Mouse (Mus musculus) ES-CJ7 (cell line): Measurements from ENCODE around the gene Tbc1d19.

Experiments used
- DNase-seq: peaks from one replicate; pipeline ENCODE4 v3.0.0; 2011; ENCODE audit warnings: low read depth, low spot score

Gene Tbc1d19

DNA sequence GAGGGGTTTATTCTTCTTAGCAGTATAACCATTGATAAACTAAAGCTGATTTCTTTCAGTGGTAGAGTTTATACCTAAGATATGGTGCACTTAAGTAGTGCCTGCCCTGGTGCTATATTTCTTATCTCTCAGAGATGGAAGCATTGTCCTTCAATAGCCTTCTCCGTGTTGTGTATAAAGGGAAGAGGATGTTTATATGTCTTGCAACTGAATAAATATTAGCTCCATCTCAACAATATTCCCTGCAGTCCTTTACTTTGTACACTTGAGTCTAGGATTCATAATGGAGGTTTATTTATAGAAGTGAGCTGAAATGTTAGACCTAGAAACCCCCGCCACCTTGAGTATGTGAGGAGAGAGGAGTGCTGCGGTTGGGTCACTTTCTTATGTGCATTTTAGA is 93.4 kb downstream of the Tbc1d19 start:
- no peak for DNase-seq

DNA sequence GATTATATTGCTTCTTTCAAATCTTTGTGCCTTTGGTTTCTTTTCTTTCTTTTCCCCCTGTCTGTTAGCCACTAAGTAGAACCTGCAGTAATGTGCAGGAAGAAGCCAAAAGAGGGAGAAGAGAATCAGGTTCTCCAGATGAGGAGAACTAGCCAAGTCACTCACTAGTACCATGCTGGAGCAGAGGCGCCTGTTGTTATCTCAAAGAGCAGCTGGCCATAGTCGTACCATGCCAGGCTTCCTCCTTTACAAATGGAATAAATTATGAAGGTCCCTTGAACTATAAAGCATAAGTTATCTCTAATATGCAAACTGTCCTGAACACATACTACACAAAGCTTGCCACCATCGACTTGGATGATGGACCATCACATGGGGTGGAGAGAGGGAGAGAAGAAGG is 99.8 kb downstream of the Tbc1d19 start:
- DNase-seq, result no peak

DNA sequence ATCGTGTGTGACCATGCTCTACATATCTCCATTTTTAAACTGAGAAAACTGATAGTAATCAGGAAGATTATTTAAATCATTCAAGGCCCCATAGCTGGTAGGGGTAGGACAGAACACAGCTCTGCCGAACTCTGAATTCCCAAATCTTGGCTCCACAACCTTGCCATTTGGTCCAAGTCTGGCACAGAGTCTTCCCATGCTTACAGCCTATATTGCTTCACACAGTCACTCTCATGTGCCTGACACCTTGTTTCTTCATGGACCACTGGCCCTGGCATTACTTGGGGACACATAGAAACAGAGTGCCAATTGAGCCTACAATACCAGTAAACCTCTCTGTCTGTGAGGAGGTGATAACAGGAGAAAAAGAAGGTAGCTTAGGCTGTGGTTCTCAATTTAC is 111.0 kb downstream of the Tbc1d19 start:
- DNase-seq, result no peak

DNA sequence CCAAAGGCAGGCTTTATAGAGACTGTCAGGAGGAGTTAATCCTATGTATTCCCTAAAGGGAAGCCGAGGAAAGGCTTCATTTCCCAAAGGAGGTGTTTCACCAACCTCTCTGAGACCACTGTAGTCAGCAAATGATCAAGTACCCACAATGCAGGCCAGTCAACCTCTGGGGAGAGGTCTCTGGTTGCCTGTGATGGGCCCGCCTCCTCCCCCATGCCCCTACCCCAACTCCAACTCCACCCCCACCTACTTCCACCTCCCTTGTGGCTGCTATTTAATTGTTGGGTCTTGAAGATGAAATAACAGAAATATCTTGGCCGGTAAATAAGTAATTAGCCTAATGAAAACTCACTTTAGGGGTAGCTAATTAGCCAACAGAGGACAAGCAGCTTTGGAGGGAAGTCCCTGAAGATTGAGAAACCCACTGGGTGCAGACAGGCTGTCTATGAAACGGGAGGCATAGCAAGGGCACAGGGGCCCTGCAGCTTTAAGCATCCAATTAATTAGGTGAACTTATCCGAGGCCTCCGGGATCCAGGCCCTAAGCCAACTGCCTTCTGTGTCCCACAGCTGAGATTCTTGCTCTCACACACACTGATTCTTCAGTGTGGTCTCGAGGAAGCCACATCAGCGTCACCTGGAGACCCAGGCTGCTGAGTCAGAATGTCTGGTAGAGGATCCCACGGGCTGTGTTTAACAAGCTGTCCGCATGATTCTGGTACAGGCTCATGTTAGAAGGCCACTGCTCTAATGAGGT is 112.9 kb downstream of the Tbc1d19 start:
- no peak for DNase-seq

DNA sequence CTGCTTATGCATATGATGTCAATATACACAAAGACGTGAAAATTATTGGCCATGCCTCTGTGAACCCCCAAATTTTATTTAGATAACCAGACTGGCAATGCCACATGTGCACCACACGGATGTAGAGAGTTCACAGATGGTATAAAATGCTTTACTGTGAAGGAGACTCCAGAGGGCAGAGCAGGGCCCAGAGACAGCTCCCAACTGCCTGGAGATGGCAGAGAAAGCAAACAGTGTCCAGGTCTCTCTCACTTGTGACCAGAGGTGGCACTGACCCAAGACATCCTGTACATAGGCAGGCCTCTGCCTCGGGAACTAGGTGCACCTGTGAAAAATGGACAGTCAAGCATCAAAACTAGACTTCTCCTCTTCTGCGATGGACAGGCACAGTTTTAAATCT is 114.6 kb downstream of the Tbc1d19 start:
- DNase-seq, result no peak

DNA sequence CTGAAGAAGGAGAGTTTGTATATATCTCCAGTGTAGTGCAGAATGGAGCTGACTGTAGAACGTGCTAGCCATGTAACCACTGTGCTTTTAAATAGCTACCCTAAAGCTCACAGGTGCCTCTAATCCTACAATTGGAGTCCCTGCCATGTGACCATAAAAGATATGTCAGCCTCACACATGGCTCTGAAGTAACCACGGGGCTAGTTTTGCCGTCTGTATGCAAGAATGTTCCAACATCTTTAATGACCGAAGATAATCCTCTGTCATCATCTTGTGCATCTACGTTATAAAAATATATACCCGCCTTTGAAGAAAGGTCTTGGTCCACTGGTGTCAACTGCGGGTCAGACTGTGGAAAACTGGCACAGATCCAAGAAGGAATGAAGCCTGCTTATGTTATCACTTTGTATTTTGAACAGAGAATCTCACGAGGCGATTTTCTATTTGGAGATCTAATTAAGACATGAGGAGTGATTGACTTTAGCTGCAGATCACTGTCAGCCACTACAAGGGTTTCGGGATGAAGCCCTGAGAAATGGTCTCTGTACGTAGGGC is 117.0 kb downstream of the Tbc1d19 start:
- DNase-seq, result no peak

DNA sequence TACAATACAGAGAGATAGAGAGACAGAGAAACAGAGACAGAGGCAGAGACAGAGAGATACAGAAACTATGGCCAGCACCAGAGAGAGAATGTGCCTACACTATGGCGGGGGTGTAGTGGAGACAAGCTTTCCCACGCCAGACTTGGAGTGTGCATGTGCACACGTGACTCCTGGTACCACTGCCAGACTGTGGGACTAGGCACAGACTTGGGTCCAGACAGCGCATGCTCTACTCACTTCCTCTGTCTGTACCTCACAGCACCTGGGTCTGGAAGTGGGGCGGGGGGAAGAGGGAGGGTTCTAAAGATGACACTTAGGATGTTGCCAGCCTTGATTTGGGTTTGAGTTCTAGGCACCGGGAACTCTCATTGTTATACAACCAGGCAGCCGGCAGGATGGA is 118.5 kb downstream of the Tbc1d19 start:
- no peak for DNase-seq

DNA sequence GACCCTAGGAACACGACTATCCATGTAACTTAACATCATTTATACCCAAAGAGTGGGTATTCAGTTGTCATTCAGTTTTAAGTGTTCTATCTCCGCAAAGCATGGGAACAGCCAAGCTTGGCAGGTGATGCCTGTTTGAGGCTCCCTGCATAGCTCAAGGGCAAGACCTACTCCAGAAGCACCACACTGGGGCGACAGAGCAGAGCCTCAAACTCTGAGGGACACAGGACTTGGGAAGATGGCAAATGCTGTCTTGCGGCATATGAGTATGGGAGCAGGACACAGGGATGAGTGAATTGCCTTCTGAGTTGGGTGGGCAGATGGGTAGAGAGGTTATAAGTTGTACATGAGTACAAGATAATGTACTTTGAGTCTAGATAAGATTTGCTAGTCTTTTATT is 119.1 kb downstream of the Tbc1d19 start:
- DNase-seq, result no peak

DNA sequence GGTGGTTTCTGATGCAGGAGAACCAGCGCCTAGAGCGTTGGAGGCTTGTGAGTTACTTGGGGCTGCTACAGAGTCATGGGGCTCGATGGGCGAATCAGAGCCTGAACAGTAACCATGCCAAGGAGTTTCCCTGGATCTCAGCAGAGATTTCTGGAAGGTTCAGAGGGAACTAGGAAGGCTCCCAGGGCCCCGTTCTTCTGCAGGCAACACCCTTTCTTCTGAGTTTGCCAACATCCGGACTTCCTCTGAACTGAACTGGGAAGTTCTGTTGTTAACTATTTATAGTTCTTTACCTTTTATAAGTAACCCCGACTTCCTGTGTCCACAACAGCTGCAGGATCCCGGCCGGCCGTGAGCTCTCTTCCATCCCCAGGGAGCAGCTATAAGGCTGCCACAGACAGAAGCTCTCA is 119.8 kb downstream of the Tbc1d19 start:
- no peak for DNase-seq

DNA sequence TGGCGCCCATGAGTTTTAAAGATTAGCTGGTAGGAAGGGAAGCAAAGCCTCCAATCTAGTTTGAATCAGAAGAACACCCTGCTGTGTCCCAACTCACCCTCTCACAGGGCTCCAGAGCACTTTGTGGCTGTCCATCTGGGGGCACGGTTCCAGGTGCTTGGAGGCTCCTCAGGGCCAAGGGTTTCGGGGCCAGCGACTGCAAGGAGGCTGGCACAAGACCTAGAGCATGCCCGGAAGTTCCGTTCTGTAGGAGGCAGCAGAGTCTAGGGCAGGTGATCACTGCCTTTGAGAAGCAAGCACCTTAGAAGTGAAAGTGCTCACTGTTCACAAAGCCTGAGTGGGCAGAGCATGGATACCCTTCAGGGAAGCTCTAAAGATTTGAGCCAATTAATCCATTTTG is 120.4 kb downstream of the Tbc1d19 start:
- DNase-seq, result no peak

DNA sequence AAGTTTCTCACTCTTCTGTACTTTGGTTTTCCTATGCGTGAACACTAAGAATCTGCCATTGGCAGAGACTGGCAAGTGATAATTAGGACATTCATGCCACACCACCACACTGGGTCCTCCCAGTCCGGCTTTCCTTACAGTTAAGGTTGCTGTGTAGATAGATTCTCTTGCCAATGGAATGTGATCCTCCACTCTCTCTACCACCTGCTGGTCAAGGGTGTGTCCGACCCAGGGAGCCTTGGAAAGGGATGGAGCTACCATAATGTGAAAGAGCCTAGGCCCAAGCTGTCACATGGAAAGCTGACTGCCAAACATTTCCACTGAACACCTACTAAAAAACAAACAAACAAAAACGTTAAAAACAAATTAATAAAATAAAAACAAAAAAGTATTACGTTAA is 121.6 kb downstream of the Tbc1d19 start:
- DNase-seq, result peak; percentile 18

DNA sequence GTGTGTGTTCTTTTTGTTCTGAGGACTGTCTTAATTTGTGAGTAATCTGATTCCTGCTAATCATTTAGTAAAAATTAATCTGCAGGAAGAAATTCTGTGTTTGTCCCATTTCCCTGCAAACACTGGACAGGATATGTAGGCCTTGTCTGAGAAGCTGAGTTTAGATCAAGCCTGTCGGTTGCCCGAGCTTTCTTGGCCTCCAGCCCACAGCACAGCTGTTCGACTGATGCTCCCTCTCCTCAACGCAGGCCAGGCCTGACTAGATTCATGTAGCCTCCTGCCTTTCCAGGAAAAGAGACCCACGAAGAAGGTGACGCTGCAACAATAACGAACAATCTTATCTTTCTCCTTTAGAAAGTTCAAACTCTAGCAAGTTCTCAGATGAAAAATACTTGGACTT is 124.2 kb downstream of the Tbc1d19 start:
- DNase-seq, result no peak

DNA sequence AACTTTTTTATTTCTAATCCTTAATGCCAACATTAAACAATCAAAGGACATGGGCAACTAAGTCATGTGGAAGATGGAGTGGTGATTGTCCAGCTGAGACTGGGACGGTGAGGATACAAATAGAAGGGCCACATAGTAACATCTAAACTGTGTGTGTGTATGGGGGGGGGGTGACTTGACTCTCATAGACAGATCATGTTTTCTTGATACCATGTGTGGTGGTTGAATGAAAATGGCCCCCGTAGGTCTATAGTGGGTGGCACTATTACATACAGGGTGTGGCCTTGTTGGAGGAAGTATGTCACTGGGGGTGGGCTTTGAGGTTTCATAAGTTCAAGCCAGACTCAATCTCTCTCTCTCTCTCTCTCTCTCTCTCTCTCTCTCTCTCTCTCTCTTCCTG is 124.6 kb downstream of the Tbc1d19 start:
- no peak for DNase-seq

DNA sequence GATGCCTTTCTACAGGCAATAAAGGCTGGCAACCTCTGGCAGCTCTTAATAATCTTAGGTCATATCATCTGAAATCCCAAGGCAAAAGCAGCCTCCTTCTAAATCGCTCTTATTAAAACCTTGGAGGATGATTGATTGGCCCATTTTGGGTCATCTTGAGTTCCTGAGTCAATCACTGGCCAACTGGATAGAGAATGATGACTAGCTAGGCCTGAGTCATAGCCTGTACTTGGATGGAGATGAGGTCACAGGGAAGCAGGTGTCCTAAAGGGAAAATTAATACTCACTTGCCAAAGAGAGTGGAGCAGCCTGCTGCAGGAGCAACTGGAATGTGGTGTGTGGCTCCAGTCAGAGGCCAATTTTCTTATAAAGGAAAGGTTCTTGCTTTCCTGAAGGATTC is 125.4 kb downstream of the Tbc1d19 start:
- no peak for DNase-seq

DNA sequence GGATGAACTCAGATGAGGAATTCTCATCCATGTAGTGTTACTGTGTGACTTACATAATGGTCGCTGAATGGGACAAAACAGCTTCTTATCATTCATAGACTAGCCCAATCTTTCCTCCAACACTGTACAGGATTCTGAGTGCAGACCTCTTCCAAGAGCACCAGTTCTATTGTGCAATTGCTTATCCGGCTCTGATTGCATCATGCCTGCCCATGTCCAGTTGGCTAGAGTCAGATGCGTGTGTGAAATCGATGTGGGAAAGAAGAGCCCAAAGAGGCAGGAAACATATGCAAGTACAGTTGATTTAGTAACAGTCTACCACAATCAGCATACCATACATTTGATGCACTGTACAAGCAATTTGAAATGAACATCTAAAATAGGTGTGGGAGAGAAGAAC is 127.8 kb downstream of the Tbc1d19 start:
- DNase-seq, result no peak

DNA sequence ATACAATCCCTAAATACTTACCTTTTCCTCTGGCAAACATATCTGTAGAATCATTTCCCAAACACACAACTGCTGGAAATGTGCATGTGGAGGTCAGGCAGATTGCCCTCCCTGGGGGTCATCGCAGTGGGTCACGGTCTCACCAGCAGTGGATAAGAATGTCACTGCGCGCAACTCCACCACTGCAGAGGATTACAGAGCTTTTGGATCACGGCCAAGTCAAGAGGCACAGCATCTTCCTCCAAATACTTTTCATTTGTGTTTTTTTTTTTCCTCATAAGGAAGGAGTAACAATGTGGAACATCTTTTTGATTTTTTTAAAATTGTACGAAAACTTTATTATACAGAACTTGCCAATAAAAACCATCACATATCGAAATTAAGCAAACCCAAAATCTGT is 129.6 kb downstream of the Tbc1d19 start:
- DNase-seq, result no peak

DNA sequence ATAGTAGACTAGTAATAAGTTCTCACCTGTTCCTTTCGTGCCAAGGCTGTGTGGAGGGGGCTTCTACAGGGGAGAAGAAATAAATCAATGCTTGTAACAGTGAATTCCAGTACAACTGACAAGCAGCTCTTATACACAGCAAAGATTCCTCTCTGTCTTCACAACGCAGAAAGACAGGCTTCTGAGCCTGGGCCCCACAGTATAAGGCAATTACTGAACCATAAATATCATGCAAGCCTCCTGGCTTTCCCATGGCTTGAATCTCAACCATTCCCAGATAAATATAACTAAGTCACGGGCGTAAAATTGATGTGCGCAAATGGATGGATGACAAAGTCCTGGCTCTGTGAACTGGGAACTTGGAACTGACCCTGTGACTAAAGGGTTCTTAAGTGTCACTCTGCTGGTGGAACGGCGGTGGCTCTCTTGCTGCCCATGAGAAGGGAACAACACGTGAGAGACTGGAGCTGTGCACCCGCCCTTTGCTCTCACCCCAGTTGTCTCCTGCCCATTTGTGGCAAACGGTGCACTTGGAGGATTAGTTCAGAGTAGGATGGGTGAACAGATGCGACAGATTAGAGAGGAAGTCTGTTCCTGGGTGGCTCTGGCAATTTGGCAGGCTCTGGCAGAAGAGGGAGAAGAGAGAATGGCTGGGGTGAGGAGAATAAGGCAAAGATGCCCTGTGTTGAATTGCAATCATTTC is 132.1 kb downstream of the Tbc1d19 start:
- DNase-seq, result no peak

DNA sequence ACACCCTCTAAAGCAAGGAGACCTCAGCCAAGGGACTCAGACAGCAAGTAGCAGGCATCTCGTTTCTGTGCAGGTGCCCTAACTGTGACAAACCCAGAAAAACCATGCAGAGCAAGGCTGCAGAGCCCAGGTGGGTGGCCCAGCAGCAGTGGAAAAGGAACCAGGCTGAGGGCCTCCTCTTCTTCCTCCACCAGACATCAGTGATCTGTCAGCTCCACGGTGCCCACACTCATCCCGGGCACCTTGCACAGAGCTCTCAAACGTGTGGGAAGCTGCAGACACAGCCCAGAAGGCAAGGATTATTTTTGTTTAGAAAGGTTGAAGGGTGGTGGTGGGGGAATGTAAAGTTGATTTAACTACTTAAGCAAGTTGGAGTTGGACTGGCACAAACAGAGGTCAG is 132.9 kb downstream of the Tbc1d19 start:
- DNase-seq, result no peak

DNA sequence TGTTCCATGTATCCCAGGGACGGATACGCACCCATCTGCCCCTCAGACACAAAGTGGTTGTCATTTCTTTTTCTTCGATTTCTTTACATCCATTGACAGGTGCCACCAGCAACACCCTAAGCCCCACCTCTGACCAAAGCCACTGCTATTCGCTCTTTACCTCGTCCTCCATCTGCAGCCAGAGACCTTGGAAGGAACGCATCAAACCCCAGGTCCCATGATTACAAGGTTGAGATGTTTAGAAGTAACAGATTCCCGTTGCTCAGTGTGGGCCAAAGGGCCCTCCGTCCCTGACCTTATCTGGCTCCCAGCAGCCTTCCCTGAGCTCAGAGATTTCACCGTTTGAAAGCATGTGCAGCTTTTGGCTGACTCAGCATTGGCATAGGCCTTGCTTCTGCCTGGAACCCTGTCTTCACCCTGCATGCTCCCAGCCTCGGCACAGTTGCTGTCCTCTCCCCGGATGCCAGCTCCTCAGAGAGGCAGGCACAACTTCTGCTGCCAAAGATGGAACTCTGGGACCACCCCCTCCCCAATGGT is 134.0 kb downstream of the Tbc1d19 start:
- DNase-seq, result no peak

DNA sequence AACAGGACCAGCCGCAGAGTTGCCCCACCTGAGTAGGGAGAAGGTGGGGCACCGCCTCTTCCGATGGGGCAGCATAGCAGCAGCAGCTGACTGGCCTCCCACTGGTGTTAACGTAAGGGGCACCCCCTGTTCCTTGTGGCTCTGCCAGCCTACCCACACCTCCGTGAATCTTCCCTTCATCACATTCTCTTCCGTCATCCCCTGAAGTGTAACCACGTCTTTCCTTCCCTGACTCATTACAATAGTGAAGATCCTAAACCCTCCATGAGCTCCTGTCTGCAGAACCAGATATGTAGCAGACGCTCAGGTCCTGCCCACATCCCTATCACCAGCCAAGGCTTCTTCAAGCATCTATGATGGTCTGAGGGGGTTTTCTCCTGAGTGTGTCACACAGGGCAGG is 137.3 kb downstream of the Tbc1d19 start:
- no peak for DNase-seq

DNA sequence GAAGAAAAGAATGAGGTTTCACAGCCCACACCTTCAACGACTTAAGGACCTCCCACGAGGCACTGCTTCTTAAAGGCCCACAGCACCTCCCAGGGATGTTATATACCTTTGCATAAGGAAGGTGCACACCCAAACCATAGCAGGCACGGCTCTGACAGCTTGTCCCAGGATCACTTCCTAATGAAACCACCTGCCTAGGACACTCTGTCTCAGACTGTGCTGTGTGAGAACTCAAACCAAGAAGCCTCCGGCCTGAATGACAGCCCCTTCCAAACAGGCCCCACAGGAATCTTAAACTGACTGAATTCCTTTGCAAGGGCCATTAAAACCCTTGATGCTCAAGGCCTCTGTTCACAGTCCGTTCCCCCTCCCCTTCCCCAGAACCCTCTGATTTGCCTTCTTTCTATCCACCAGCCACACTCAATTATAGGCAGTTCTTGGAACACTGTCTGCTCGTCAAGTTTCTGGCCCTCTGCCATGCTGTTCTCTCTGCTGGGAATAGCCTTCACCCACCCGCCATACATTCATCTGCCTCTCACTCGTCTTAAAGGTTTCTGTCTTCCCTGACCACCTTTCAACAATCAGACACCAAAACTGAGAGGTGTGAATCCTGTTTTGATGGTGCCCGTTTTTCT is 138.3 kb downstream of the Tbc1d19 start:
- DNase-seq, result peak; percentile 19

DNA sequence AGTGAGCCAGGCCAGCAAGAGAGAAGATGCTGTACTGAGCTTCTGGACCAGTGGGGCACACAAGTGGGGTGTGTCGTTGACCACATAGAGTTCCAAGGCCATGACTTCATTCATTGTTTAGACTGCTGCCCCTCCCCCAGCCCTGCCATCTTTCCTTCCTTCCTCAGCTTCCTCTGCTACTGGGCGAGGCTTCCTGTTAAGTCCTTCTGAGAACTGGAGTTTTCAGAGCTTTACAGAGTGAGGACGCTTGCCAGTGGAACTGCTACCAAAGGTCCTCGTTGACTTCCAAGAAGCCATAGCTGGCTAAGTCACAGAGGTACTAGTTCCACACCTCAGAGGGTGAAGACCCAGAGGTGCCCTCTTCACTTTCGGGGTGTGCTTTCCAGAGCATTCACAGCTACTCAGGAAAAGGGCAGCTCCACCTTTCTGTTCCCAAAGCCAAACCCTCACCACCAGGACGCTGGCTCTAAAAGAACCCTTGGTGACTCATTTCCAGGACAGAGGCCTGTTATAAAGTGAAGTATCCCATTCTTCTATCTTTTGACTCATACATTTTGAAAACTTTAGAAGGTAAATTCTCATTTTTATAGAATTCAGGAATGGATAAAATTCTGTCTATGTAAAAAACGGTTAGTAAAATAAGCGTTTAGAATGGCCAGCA is 139.3 kb downstream of the Tbc1d19 start:
- peak; percentile 52 for DNase-seq
